Mouse (Mus musculus) limb, embryonic 15.5 days (tissue): ENCODE measurements at regions not wholly inside any gene's neighbourhood (a gene's known extent, or its start where the extent isn't known, plus 50 kb on each side); places are given as distances from the start of the nearest gene placed in this dataset.

Experiments
- ATAC-seq: fragments of 200-750 bp; cut with Nextera tagmentation; 2 replicates; pipeline ENCODE4 v1.8.0; 2017; ENCODE audit warnings: low read depth, moderate TSS enrichment; ENCODE audit not compliant: insufficient number of reproducible peaks, low FRiP score, low TSS enrichment
- H3K27ac ChIP-seq: fragments of 300-500 bp; sonication (generic); 2 replicates; pipeline ENCODE4 v1.5.1; 2015; ENCODE audit warnings: moderate library complexity, mild to moderate bottlenecking, inconsistent platforms
- H3K27me3 ChIP-seq: fragments of 300-500 bp; sonication (generic); 2 replicates; pipeline ENCODE4 v1.6.1; 2015; ENCODE audit warnings: inconsistent platforms
- H3K36me3 ChIP-seq: fragments of 300-500 bp; sonication (generic); 2 replicates; pipeline ENCODE4 v1.6.1; 2015; ENCODE audit warnings: inconsistent platforms
- H3K4me1 ChIP-seq: fragments of 300-500 bp; sonication (generic); 2 replicates; pipeline ENCODE4 v1.6.1; 2015; ENCODE audit warnings: inconsistent platforms
- H3K4me2 ChIP-seq: fragments of 300-500 bp; sonication (generic); 2 replicates; pipeline ENCODE4 v1.6.1; 2015; ENCODE audit warnings: mild to moderate bottlenecking, inconsistent platforms
- H3K4me3 ChIP-seq: fragments of 300-500 bp; sonication (generic); 2 replicates; pipeline ENCODE4 v1.5.1; 2015; ENCODE audit warnings: mild to moderate bottlenecking, inconsistent platforms
- H3K9ac ChIP-seq: fragments of 300-500 bp; sonication (generic); 2 replicates; pipeline ENCODE4 v1.6.1; 2015; ENCODE audit warnings: inconsistent platforms
- H3K9me3 ChIP-seq: fragments of 300-500 bp; sonication (generic); 2 replicates; pipeline ENCODE4 v1.6.1; 2016; ENCODE audit warnings: inconsistent platforms
- WGBS: fragments of 180-500 bp; shearing (Covaris S2); methylation state at CpG from one replicate; pipeline ENCODE4 v1.1.7; 2015; 5-methylcytosine and 5-hydroxymethylcytosine counted together

DNA sequence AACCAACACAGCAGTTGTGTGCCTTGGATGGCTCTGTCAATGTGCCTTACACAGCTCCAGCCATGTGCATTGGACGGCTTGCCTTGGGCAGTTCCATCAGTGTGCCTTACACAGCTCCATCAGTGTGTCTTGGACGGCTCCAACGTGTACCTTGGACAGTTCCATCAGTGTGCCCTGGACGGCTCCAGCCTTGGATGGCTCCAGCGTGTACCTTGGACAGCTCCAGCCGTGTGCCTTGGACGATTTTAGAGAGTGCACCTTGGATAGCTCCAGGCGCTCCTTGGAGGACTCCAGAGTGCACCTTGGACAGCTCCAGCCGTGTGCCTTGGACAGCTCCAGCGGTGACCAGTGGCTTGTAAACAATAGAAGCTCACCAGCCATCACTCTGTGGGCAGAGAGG is 321.7 kb upstream of the Kcnab2 start:
- Histone ChIP-seq H3K27ac (no peak overlapping the region), H3K9me3 (no peaks in the 10 kb centered on the region; the same call in 1 of the 2 replicates), H3K4me2 (no peak overlapping the region), H3K27me3 (no peaks in the 10 kb centered on the region), H3K36me3 (no peaks in the 10 kb centered on the region), H3K9ac (no peak overlapping the region), H3K4me3 (no peak overlapping the region), H3K4me1 (no peaks in the 10 kb centered on the region)
- WGBS = 14% methylated on average over 10 of the region's 10 CpGs
- peak; percentile 56; the same call in 1 of the 2 replicates for ATAC-seq

DNA sequence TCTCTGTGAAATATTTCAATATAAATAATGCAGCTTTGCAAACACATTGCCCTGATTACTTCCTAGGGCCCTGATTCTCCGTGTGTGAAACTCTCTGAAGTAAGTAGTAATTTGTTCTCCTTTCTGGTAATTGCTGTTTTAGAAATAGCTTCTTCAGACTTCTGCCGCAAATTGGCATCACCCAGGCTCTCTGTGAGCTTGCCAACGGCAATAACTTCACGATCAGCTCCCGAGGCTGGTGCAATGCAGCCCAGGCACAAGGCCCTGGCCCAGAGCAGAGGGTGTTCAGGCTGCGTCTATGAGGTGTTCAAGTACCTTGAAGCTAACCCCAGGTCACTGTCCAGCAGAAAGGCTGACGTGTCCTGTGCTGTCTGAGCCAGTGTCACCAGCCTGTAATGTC is 310.8 kb upstream of the Kcnab2 start:
- Histone ChIP-seq H3K4me2 (no peak overlapping the region), H3K4me3 (no peak overlapping the region), H3K36me3 (no peaks in the 10 kb centered on the region), H3K27ac (no peak overlapping the region), H3K9ac (no peak overlapping the region), H3K27me3 (no peaks in the 10 kb centered on the region), H3K9me3 (no peaks in the 10 kb centered on the region), H3K4me1 (no peaks in the 10 kb centered on the region)
- no peak for ATAC-seq
- WGBS = 75% methylated on average over 7 of the region's 7 CpGs

DNA sequence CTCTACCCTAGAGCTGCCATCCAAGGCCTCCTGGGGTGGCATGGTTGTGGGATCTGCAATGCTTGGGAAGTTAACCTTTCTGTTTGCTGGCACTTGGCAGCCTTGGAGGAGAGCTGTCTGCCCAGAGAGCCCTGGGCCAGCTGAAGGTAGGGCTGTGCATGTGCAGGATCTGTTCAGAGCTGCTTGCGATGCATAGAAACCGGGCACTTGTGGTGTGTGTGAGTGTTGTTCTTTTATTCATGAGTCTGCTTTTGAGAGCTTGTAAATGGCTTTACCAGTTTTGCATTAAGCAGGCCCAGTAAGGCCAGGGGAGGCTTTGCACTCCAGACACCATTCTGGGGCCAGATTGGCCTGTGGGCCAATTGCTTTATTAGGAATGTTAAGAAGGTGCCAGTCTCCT is 307.3 kb upstream of the Kcnab2 start:
- H3K27ac ChIP-seq = no peak overlapping the region
- no peaks in the 10 kb centered on the region for H3K27me3 ChIP-seq
- 67% methylated on average over 2 of the region's 2 CpGs for WGBS
- ATAC-seq = no peak
- H3K4me1 ChIP-seq = 0 out of 2 replicates have a peak, but pooled peaks cover under 1% of the 10 kb centered on the region
- no peaks in the 10 kb centered on the region for H3K9me3 ChIP-seq
- no peak overlapping the region for H3K4me3 ChIP-seq
- H3K9ac ChIP-seq = no peak overlapping the region
- no peak overlapping the region for H3K4me2 ChIP-seq
- H3K36me3 ChIP-seq = no peaks in the 10 kb centered on the region

DNA sequence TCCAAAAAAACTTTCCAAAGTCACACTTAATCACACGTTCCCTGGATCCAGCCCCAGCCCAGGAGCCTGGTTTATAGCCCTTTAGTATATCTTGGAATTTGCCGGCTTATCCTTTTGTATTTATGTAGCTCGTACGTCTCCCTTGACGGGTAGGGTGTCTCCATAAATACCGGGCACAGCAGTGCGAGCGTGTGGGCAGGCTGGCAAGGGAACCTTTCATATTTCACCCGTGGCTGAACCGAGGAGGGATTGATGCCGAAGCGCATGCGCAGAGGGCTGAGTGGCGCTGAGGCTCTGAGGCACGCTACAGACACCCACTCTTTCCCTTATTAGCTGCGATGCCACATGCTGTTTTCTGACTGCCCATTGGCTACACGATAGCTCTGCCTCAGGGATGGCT is 301.9 kb upstream of the Kcnab2 start:
- no peaks in the 10 kb centered on the region for H3K36me3 ChIP-seq
- H3K4me1 ChIP-seq = peaks cover 5% of the 10 kb centered on the region; the same call in 1 of the 2 replicates
- 68% methylated on average over 17 of the region's 17 CpGs for WGBS
- H3K4me3 ChIP-seq = no peak overlapping the region
- H3K27me3 ChIP-seq = no peaks in the 10 kb centered on the region
- H3K27ac ChIP-seq = no peak overlapping the region
- H3K9me3 ChIP-seq = no peaks in the 10 kb centered on the region
- H3K9ac ChIP-seq = no peak overlapping the region
- ATAC-seq = no peak
- H3K4me2 ChIP-seq = no peak overlapping the region

DNA sequence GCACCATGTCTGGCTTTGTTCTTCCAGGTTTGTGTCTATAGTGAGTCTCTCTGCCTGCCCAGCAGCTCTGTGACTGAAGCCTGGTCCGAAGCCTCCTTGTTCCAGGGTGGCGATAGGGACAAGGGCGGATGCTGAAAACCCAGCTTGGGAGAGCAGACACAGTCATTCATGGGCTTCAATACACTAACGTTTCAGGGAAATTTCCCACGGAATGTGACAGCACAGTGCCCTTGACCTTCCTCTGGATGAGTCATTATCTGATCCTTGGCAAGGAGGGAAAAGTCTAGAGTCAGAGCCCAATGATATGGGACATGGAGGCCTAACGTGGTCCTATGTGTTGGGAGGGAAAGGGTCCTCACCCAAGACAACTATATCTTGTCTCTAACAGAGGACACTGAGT is 298.1 kb upstream of the Kcnab2 start:
- Histone ChIP-seq H3K4me1 (peaks cover 8% of the 10 kb centered on the region; the same call in 1 of the 2 replicates), H3K27me3 (no peaks in the 10 kb centered on the region), H3K27ac (no peak overlapping the region), H3K36me3 (no peaks in the 10 kb centered on the region), H3K9ac (no peak overlapping the region), H3K4me3 (no peak overlapping the region), H3K9me3 (no peaks in the 10 kb centered on the region), H3K4me2 (no peak overlapping the region)
- 75% methylated on average over 6 of the region's 6 CpGs for whole genome bisulfite sequencing
- no peak for ATAC-seq

DNA sequence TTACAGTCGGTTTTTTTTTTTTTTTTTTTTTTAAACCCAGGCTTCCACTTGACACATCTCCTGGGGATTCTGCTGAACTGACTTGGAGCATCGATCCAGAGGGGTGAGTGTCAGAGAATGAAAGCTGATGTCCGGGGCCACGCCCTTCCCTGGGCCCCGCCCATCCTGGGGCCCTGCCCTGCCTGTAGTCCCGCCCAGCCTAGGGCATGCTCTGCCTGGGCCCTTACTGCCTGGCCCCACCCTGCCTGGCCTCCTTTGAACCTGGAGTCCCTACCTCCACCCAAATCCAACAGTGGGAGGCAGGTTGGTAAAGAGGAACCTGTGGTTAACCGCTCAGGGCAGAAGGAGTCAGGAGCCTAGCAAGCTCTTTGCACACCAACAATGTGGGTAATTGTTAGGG is 293.7 kb upstream of the Kcnab2 start:
- Histone ChIP-seq H3K4me3 (no peak overlapping the region), H3K9me3 (no peaks in the 10 kb centered on the region), H3K4me2 (no peak overlapping the region), H3K4me1 (0 out of 2 replicates have a peak, but pooled peaks cover 3% of the 10 kb centered on the region), H3K36me3 (no peaks in the 10 kb centered on the region), H3K27me3 (no peaks in the 10 kb centered on the region), H3K9ac (no peak overlapping the region), H3K27ac (no peak overlapping the region)
- WGBS = 70% methylated on average over 7 of the region's 7 CpGs
- ATAC-seq = no peak

DNA sequence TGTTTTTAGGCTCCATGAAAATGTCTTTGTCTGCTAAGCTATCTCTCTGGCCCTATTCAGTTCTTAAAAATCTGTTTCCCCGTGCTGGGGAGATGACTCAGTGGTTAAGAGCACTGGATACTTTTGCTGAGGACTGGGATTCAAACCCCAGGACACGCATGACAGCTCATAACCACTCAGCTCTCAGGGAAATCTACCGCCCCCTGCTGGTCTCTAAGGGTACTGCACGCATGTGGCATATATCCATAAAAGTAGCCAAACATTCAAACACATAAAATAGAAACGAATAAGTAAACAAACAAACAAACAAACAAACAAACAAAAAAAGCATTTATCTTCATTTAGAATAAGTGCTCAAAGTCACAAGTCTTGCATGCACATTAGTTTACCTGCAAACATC is 289.7 kb upstream of the Kcnab2 start:
- no peak for ATAC-seq
- 0 out of 2 replicates have a peak, but pooled peaks cover 3% of the 10 kb centered on the region for H3K4me1 ChIP-seq
- no peak overlapping the region for H3K4me3 ChIP-seq
- 0 out of 2 replicates have a peak, but pooled peaks cover 4% of the 10 kb centered on the region for H3K9me3 ChIP-seq
- no peaks in the 10 kb centered on the region for H3K27me3 ChIP-seq
- H3K4me2 ChIP-seq = no peak overlapping the region
- 86% methylated on average over 5 of the region's 5 CpGs for WGBS
- H3K36me3 ChIP-seq = no peaks in the 10 kb centered on the region
- H3K27ac ChIP-seq = no peak overlapping the region
- no peak overlapping the region for H3K9ac ChIP-seq

DNA sequence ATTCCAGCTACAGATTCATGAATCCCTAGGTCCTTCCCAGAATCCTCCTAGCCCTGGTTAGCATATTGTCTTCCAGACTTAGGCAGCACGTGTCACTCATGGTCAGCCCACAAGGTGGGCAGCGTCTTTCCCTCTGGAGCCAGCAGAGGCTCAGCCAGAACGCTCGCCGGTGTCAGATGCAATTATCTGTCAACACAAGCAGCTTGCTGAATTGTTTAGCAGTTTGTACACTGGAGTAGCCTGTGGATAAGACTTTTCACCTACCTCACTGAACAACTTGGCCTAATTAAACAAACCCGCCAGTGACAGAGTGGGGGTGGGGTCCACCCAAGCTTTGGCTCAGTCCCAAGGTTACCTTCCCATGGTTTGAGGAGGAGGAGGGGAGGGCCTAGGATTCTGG is 285.4 kb upstream of the Kcnab2 start:
- Histone ChIP-seq H3K4me2 (no peak overlapping the region), H3K9ac (no peak overlapping the region), H3K36me3 (no peaks in the 10 kb centered on the region), H3K4me1 (no peaks in the 10 kb centered on the region), H3K27me3 (no peaks in the 10 kb centered on the region), H3K4me3 (no peak overlapping the region), H3K27ac (no peak overlapping the region), H3K9me3 (0 out of 2 replicates have a peak, but pooled peaks cover 4% of the 10 kb centered on the region)
- ATAC-seq = no peak
- WGBS = 45% methylated on average over 6 of the region's 6 CpGs

DNA sequence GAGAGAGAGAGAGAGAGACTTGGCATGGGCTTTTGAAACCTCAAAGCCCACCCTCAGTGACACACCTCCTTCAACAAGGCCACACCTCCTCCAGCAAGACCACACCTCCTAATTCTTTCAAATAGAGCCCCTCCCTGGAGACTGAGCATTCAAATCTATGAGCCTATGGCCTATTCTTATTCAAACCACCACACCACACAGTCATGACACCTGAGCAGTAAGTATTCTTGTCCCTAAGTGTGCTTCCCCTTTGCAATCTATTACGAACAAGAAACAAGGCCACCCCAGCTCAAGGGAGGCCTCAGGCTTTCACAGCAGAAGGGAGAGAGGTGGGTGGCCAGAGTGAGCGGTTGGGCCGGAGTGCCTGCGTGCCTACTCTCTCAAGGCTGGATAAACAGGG is 284.9 kb upstream of the Kcnab2 start:
- no peaks in the 10 kb centered on the region for H3K4me1 ChIP-seq
- no peaks in the 10 kb centered on the region for H3K36me3 ChIP-seq
- H3K4me3 ChIP-seq = no peak overlapping the region
- no peak overlapping the region for H3K27ac ChIP-seq
- no peak for ATAC-seq
- no peak overlapping the region for H3K9ac ChIP-seq
- no peak overlapping the region for H3K4me2 ChIP-seq
- WGBS = 56% methylated on average over 4 of the region's 4 CpGs
- H3K27me3 ChIP-seq = no peaks in the 10 kb centered on the region
- 0 out of 2 replicates have a peak, but pooled peaks cover 4% of the 10 kb centered on the region for H3K9me3 ChIP-seq

DNA sequence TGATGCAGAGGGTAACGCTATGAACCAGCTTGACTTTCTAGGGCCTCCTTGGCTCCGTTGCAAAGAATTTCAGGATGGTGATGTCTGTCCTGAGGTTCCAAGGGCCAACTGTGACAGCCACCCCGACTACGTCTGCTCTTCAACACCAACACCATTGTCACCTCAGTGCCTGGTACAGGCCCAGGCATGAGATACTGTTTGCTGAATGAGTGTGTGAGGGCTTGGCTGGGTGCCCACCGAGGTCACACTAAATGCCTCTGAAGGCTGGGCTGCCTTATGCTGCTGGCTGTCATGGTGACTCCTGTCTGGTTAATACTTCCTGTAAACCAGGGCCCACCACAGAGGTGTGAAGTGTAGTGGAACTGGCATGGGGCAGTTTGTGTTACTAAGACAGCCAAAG is 279.5 kb upstream of the Kcnab2 start:
- Histone ChIP-seq H3K4me3 (no peak overlapping the region), H3K27me3 (no peaks in the 10 kb centered on the region), H3K27ac (no peak overlapping the region), H3K4me1 (no peaks in the 10 kb centered on the region), H3K9ac (no peak overlapping the region), H3K4me2 (no peak overlapping the region), H3K9me3 (no peaks in the 10 kb centered on the region), H3K36me3 (no peaks in the 10 kb centered on the region)
- ATAC-seq = 0 out of 2 replicates have a peak, but pooled peaks have one; percentile 31
- WGBS = 82% methylated on average over 5 of the region's 5 CpGs

DNA sequence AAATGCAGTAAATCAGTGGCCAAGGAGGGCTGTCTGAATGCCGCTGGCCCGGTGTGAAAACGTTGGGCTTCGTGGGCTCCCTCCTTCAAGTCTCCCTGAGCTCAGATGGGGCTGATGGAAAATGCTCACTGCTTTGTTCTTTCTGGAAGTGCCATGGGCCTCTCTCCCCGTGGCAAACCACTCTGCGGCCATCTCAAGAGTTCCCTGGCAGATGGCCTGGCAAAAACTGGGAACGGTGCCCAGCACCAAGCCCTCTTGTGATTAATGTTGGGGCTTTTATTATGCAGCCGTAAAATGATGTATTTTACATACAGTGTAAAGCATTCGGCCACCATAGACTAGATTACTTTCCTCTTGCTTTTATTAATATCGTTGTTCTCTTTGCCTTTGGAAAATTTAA is 278.9 kb upstream of the Kcnab2 start:
- ATAC-seq = no peak
- no peak overlapping the region for H3K9ac ChIP-seq
- H3K27ac ChIP-seq = no peak overlapping the region
- no peak overlapping the region for H3K4me2 ChIP-seq
- no peaks in the 10 kb centered on the region for H3K4me1 ChIP-seq
- 49% methylated on average over 10 of the region's 10 CpGs for WGBS
- no peaks in the 10 kb centered on the region for H3K36me3 ChIP-seq
- H3K27me3 ChIP-seq = no peaks in the 10 kb centered on the region
- H3K9me3 ChIP-seq = no peaks in the 10 kb centered on the region
- no peak overlapping the region for H3K4me3 ChIP-seq

DNA sequence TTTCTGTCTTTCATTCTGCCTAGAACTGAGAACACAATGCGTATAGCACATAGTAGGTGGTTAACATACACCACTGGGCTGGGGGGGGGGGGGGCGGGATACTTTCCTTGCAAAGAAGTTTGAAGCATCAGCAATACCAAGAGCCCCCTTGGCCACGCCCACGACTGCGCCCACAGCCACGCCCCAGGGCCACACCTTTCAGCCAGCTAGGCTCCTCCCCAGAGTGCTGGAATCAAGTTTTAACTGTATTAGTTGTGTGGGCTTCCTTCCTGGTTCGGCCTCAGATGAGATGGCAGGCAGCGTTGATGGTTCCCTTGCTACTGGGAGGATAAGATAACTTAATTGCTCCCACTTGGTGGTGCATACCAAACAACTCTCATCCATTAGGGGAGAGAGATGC is 278.1 kb upstream of the Kcnab2 start:
- 86% methylated on average over 8 of the region's 8 CpGs for WGBS
- no peak overlapping the region for H3K4me3 ChIP-seq

DNA sequence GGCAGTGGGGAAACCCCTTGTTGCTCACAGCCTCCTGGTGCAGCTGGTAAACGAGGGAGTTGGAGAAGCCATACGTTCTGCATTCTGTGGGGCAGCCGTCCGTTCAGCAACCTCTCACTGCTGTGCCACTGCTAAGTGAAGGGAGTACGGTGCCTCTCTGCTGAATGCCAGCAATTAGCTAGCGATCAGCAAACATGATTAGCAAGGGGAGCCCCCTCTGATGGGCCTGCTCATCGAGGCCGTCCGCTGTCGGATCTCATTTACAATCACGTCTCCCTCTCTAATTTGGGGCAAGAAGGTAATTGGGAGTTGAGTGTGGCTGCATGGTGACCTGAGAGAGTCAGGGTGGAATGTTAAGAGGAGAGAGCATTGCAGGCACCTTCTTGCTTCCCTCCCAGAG is 266.7 kb upstream of the Kcnab2 start:
- Histone ChIP-seq H3K27me3 (peaks cover 3% of the 10 kb centered on the region; the same call in 1 of the 2 replicates), H3K9me3 (no peaks in the 10 kb centered on the region), H3K9ac (no peak overlapping the region), H3K4me1 (no peaks in the 10 kb centered on the region), H3K27ac (no peak overlapping the region), H3K4me2 (no peak overlapping the region), H3K36me3 (no peaks in the 10 kb centered on the region), H3K4me3 (no peak overlapping the region)
- WGBS = 49% methylated on average over 11 of the region's 11 CpGs
- no peak for ATAC-seq

More for the DNA sequence above, 278.1 kb upstream of the Kcnab2 start:
- Histone ChIP-seq H3K27me3 (no peaks in the 10 kb centered on the region), H3K4me2 (no peak overlapping the region), H3K9me3 (no peaks in the 10 kb centered on the region), H3K36me3 (no peaks in the 10 kb centered on the region), H3K9ac (no peak overlapping the region), H3K4me1 (no peaks in the 10 kb centered on the region), H3K27ac (no peak overlapping the region)
- ATAC-seq = no peak
